Mouse (Mus musculus): Measurements from ENCODE around the gene Gm49027.

GRCm38 (mm10) chr5:123572357-123573186, 47.3 kb upstream of the Gm49027 start, which contains the start of gene Vps33a:
- no peak for TF ChIP-seq GATA1 (IDR thresholded peaks at IDR 0.05; ENCODE audit: low read length)
- no peak for TF ChIP-seq TAL1 (IDR thresholded peaks at IDR 0.05; ENCODE audit: low read length)
